Mouse (Mus musculus): Measurements from ENCODE around the gene Metrn. TPM values are rescaled to one million over a fixed set of nuclear protein-coding genes. Genes with fewer than 3 reads are reported as not detected.

Metrn gene
- total RNA-seq, 2 experiments from 2014 or later: 82.7 to 89.2 TPM

Small RNA genes lying within 50 kb of the gene (microRNA-seq; reads per million reads assigned to microRNA genes)
- gene Gm25083 (0 reads per million in 2 experiments), gene Mir3082 (2.4 to 2.6 reads per million in 2 experiments), gene Mir6966 (2.0 to 3.2 reads per million in 2 experiments)

Other genes with a start within 250 kb of the Metrn start
- 10 to 100 TPM; 61.9 to 67.1 TPM for gene Sox8, start 226.4 kb downstream of the Metrn start, total RNA-seq (2021)
- 10 to 100 TPM; 24.9 to 34.0 TPM for gene Lmf1, start 218.1 kb downstream of the Metrn start, total RNA-seq (2021)
- gene Gng13, start 80.0 kb downstream of the Metrn start, total RNA-seq (2021): 100 to 1,000 TPM; 108 to 125 TPM
- gene Chtf18, start 69.7 kb downstream of the Metrn start, total RNA-seq (2021): 1 to 10 TPM; 1.3 to 2.1 TPM
- 10 to 100 TPM; 45.4 to 49.2 TPM for gene Rpusd1, start 69.5 kb downstream of the Metrn start, total RNA-seq (2021)
- under 1 TPM in 1 of 2 experiments, not detected in 1; 0.14 TPM for gene Mslnl, start 61.1 kb downstream of the Metrn start, total RNA-seq (2021)
- 1 to 10 TPM in 1 of 2 experiments, under 1 TPM in 1; 0.71 to 1.8 TPM for gene Msln, start 42.8 kb downstream of the Metrn start, total RNA-seq (2021)
- 10 to 100 TPM; 32.7 to 33.2 TPM for gene Narfl, start 23.4 kb downstream of the Metrn start, total RNA-seq (2021)
- 100 to 1,000 TPM; 112 to 126 TPM for gene Haghl, start 11.5 kb downstream of the Metrn start, total RNA-seq (2021)
- gene Ccdc78, start 10.6 kb downstream of the Metrn start, total RNA-seq (2021): not detected
- gene Fam173a, start 4.2 kb downstream of the Metrn start, total RNA-seq (2021): 10 to 100 TPM; 81.7 to 88.0 TPM
- gene AC134908.4, start 1.5 kb downstream of the Metrn start, total RNA-seq (2021): 1 to 10 TPM; 1.6 to 3.5 TPM
- 100 to 1,000 TPM; 637 to 657 TPM for gene Fbxl16, start 11.9 kb upstream of the Metrn start, total RNA-seq (2021)
- gene Wdr24, start 26.5 kb upstream of the Metrn start, total RNA-seq (2021): 10 to 100 TPM; 26.5 to 27.1 TPM
- gene Jmjd8, start 31.7 kb upstream of the Metrn start, total RNA-seq (2021): 10 to 100 TPM; 59.5 to 62.9 TPM
- gene Stub1, start 36.3 kb upstream of the Metrn start, total RNA-seq (2021): 100 to 1,000 TPM; 160 to 164 TPM
- 10 to 100 TPM; 62.3 to 68.3 TPM for gene Rhbdl1, start 40.2 kb upstream of the Metrn start, total RNA-seq (2021)
- 10 to 100 TPM; 26.0 to 28.5 TPM for gene Gm20683, start 44.6 kb upstream of the Metrn start, total RNA-seq (2021)
- 100 to 1,000 TPM in 1 of 2 experiments, 10 to 100 TPM in 1; 95.2 to 107 TPM for gene Rhot2, start 47.7 kb upstream of the Metrn start, total RNA-seq (2021)
- 10 to 100 TPM; 14.8 to 21.0 TPM for gene Wdr90, start 64.4 kb upstream of the Metrn start, total RNA-seq (2021)
- gene Mcrip2, start 71.6 kb upstream of the Metrn start, total RNA-seq (2021): 10 to 100 TPM; 22.4 to 25.3 TPM
- gene Mettl26, start 77.9 kb upstream of the Metrn start, total RNA-seq (2021): 10 to 100 TPM; 39.2 to 40.1 TPM
- 1 to 10 TPM; 2.0 TPM for gene Wfikkn1, start 83.7 kb upstream of the Metrn start, total RNA-seq (2021)
- 10 to 100 TPM; 41.0 to 52.9 TPM for gene Rab40c, start 122.6 kb upstream of the Metrn start, total RNA-seq (2021)
- gene Pigq, start 147.8 kb upstream of the Metrn start, total RNA-seq (2021): 100 to 1,000 TPM; 135 to 137 TPM
- gene Nhlrc4, start 147.8 kb upstream of the Metrn start, total RNA-seq (2021): under 1 TPM in 1 of 2 experiments, not detected in 1; 0.52 TPM
- under 1 TPM; 0.34 to 0.47 TPM for gene A930017K11Rik, start 155.4 kb upstream of the Metrn start, total RNA-seq (2021)
- 10 to 100 TPM; 48.7 to 55.2 TPM for gene Capn15, start 188.7 kb upstream of the Metrn start, total RNA-seq (2021)

Data from layer of hippocampus, postnatal 25 days (tissue).